Mouse (Mus musculus) olfactory bulb, adult 2 months (tissue): ENCODE measurements at regions not wholly inside any gene's neighbourhood (a gene's known extent, or its start where the extent isn't known, plus 50 kb on each side); places are given as distances from the start of the nearest gene placed in this dataset.

Experiments used
- CTCF ChIP-seq: fragments of 200-500 bp; IDR thresholded peaks from 2 replicates; pipeline ENCODE4 v1.5.1; 2012; ENCODE audit warnings: low read depth, mild to moderate bottlenecking, low read length, moderate library complexity; ENCODE audit not compliant: insufficient read depth
- POLR2A ChIP-seq: fragments of 200-500 bp; IDR thresholded peaks from 2 replicates; pipeline ENCODE4 v1.6.1; 2012; ENCODE audit warnings: mild to moderate bottlenecking, low read depth, low read length, moderate library complexity; ENCODE audit not compliant: insufficient read depth

GRCm38 (mm10) chr2:9464413-9464812 lies 416.6 kb upstream of the 4930412O13Rik start:
- no peak for TF ChIP-seq POLR2A
- no peak for TF ChIP-seq CTCF
